Mouse (Mus musculus) layer of hippocampus, adult 9-10 months (tissue): ENCODE data around the gene Tbcb.
"Not testable (repeated sequence)": the region's sequence is repeated elsewhere in the genome, so short reads cannot be mapped to it uniquely, and the experiment has no call there.

Source experiments
- DNase-seq: peaks from one replicate; pipeline ENCODE4 v3.0.0; 2022; ENCODE audit warnings: low spot score

Gene Tbcb

GRCm38 (mm10) chr7:30222205-30222604 is 9.9 kb downstream of the Tbcb start:
- no peak for DNase-seq

GRCm38 (mm10) chr7:30221433-30221832 is 10.6 kb downstream of the Tbcb start:
- DNase-seq = no peak

- no peak for DNase-seq
Observed at GRCm38 (mm10) chr7:30220008-30220356, 12.1 kb downstream of the Tbcb start.

GRCm38 (mm10) chr7:30219293-30220007 is 12.6 kb downstream of the Tbcb start:
- no peak for DNase-seq

DNA sequence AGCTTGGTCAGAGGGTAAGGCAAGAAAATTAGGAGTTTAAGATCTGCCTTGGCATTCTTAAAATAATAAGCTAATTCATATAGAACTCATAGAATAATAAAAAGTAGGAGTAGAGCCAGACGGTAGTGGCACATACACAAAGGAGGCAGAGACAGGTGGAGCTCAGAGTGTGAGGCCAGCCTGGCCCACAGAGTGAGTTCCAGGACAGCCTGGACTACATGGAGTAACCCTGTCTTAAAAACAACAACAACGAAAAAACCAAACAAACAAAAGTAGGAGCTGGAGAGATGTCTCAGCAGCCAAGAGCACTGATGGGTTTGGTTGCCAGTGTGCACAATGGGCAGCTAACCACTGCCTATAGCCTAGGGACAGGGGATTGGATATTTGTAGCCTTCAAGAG is 14.8 kb downstream of the Tbcb start:
- DNase-seq = no peak

DNA sequence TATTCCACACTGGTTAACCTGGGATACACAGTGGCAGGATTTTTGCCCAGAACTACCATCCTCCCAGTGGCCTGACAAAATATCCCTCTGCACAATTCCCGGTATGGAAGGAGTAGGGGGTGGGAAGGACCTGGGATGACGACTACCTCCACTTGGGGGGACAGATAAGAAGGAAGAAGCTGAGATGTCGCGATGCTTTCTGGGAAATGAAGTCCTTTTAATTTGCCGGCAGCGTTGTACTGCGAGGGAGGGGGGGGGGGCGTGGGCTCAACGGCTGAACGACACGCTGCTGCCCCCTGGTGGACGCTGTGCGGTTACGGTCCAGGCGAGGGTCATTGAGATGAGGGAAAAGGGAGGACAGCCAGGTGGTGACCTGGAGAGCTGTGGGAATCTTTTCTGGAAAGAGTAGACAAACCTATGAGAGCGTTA is 15.3 kb downstream of the Tbcb start:
- no peak for DNase-seq

- no peak for DNase-seq
Observed at GRCm38 (mm10) chr7:30215875-30216274, 16.2 kb downstream of the Tbcb start.

- no peak for DNase-seq
Observed at GRCm38 (mm10) chr7:30213881-30214280, 18.2 kb downstream of the Tbcb start.

- DNase-seq = no peak
Observed at GRCm38 (mm10) chr7:30211025-30211424, 21.0 kb downstream of the Tbcb start.

DNA sequence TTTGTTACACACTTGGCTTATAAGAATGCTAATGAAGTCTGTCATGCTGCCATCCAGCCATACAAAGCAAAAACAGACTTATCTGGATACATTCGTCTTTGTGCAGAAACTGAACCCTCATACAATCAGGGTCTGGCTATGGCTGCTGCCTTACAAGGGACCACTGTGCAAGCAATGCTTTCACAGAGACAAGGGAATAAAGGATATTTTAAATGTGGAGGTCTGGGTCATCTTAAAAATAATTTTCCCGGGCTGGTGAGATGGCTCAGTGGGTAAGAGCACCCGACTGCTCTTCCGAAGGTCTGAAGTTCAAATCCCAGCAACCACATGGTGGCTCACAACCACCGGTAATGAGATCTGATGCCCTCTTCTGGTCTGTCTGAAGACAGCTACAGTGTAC is 25.7 kb downstream of the Tbcb start:
- DNase-seq = not testable (repeated sequence)

- DNase-seq = no peak
Observed at GRCm38 (mm10) chr7:30205383-30205782, 26.7 kb downstream of the Tbcb start.

- DNase-seq = no peak
Observed at GRCm38 (mm10) chr7:30204380-30204779, 27.7 kb downstream of the Tbcb start.

- DNase-seq = no peak
Observed at GRCm38 (mm10) chr7:30202895-30203690, 29.0 kb downstream of the Tbcb start.

DNA sequence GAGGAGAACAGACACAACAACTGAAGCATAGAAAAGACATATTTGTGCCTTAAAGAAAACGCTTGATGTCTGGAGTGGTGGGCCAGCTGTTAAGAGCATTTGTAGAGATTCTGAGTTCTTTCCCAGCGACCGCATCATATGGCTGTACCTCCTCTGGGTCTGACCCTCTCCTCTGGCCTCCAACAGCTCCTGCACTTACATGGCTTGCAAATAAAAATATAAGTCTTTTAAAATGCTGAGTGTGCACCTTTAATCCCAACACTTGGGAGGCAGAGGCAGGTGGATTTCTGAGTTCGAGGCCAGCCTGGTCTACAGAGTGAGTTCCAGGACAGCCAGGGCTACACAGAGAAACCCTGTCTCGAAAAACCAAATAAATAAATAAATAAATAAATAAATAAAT is 31.4 kb downstream of the Tbcb start:
- DNase-seq = not testable (repeated sequence)

GRCm38 (mm10) chr7:30200200-30200599 is 31.9 kb downstream of the Tbcb start:
- DNase-seq = no peak

DNA sequence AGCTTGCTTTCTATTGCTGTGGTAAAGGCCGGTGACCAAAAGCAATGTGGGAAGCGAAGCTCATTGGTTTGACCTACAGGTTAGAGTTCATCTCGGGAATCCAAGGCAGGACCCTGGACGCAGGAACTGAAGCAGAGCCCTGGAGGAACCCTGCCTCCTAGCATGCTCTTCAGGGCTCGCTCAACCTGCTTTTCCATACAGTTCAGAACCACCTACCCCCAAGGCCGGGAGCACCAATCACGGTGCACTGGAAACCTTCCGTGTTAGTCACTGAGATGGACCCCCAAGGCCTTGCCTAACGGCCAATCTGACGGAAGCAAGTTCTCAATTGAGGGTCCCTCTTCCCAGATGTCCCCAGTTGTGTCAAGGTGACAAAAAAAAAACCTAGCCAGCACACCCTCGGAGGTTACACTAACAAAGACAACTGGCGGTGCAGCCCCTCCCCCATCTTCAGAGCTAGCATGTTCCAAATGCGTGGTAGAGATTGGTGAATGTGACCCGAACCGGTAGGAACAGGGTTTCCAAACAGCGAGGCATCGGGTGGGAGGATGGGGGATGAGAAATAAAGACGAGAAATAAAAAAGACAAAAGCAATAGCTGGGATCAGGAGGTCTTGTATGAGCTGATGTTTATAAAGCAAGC is 32.5 kb downstream of the Tbcb start:
- no peak for DNase-seq

DNA sequence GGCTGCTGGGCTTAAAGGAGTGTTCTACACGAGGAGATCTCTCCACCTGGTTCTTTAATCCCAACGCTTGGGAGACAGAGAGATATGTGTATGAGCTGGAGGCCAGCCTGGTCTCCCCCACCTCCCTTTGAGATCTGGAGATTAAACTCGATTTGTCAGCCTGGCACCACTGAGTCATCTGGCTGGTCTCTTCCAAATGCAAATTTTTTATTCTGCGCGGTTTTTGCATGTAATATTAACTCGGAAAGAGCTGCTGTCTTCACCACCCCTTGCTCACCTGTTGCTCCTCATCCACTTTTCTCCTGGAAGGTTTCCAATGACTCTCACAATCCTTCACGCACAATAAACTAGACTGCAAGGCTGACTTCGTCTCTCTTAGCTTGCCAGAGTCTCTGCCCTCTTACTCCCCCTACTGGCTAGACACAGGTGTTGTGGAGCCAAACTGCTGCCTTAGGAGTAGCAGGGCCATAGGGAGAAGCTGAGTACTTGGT is 33.5 kb downstream of the Tbcb start, which contains the start of gene Capns1:
Capns1 (minus strand) TSS at position 331 of the 491 bp plus-strand sequence.
- no peak for DNase-seq

DNA sequence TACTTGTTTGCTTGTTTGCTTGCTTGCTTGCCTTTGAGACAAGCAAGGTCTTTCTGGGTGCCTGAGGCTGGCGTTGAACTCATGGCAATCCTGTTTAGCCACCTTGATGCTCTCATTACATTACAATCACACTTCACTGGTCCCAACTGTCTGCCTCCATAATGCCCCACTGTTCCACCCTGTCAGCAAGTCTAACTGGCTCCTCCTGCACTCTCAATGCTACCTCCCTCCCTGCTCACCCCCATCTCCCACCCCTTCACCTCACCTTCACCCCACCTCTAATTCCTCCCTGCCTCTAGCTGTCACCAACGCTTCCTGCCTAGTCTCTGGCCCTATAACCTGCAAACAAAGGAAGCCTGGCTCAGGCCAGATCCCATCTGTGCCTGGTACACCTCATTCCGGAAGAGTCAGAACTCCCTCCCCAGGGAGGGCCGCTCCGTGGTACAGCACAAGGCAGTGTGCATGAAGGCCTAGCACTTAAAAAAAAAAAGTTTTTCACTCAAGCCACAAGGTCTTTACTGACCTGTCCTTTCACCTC is 34.4 kb downstream of the Tbcb start:
- no peak for DNase-seq

DNA sequence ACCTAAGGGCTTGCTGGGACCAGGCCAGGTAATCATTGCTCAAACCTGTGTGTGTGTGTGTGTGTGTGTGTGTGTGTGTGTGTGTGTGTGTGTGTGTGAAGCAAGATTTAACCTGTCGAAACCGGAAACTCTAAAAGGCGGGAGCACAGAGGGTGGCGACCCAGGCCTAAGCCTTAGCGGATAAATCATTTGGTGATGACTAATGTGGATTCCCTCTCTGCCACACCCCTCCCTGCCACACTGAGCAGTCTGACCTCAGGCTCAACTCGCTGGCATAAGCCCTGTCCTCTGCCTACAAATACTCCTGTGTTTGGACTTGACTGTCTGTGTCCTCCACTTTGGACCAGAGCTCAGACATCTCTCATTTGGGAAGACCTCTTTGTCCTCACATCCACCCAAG is 35.9 kb downstream of the Tbcb start:
- DNase-seq = no peak

- DNase-seq = no peak
Observed at GRCm38 (mm10) chr7:30195461-30195860, 36.6 kb downstream of the Tbcb start.

- peak; percentile 69 for DNase-seq
Observed at GRCm38 (mm10) chr7:30194884-30195283, 37.2 kb downstream of the Tbcb start.

DNA sequence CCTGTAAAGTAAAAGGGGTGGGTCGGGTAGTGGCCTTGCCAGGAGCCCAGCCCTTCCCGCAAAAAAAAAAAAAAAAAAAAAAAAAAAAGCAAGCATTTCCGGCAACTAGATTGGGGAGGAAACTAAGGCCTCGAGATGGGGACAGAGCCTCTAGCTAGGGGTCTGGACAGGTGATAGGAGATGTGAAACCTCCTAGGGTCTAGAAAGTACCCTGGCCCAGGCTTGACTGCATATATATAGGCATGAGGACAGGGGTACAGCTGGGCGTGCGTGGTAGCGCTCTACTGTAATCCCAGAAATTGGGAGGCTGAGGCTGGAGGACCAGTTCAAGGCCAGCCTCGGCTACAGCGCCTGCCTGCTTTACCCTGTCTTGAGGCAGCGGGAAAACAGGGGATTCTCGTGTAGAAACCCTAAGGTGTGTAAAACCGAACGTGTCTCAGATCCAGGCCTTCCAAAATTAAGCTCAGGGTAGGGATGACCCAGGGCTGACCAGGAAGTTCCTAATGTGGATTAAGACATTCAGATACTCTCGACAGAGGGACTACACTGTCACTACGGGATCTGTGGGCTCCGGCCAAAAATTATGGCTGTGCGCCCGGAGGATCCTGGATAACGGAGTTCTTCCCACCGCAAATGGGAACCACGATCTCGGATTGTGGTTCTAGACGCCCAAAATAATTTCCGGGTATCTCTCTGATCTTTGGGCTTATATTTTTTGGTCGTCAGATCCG is 37.8 kb downstream of the Tbcb start:
- no peak for DNase-seq
